Mouse (Mus musculus): ENCODE measurements around the gene Tnfsf15. TPM values are rescaled to one million over a fixed set of nuclear protein-coding genes. Genes with fewer than 3 reads are reported as not detected.

The Tnfsf15 gene
- total and polyA plus RNA-seq, 3 experiments = 0.11 TPM; not detected in 2

DNA sequence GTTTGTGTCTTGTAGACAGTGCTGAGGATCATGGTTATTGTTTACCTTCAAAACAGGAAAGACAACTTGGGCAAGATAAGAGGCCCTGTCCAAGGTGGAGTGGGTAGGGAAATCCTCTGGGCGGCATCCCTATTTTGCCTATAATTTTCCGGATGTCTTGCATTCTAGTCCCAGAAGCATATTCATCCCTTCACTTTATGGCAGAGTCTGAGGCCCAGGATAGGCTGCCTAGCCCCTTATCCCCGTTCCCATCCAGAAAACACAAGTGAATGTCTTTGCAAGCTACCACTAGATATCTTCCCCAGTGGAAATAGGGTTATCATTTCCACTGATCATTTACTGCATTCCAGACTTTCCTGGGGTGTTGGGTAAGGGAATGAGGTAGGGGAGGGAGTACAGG, 4.9 kb downstream of the Tnfsf15 start:
- H3K4me3 ChIP-seq (ENCODE audit: low read depth, low read length) = no peak overlapping the region
- H3K36me3 ChIP-seq (replicated peaks) = no peaks in the 10 kb centered on the region
- DNase-seq (ENCODE audit: low spot score) = no peak
- peaks cover 2% of the 10 kb centered on the region; the same call in 1 of the 2 replicates for H3K27me3 ChIP-seq (ENCODE audit: insufficient read depth, low read length)
- peaks cover 56% of the 10 kb centered on the region for H3K9me3 ChIP-seq (replicated peaks)
- TF ChIP-seq POLR2AphosphoS5 (IDR thresholded peaks at IDR 0.05; ENCODE audit: insufficient replicate concordance, low read depth, low read length) (no peak), CTCF (IDR thresholded peaks at IDR 0.05; ENCODE audit: low read depth, low read length) (no peak), TAL1 (conservative IDR thresholded peaks at IDR 0.05; ENCODE audit: low read depth, low read length) (no peak), GATA2 (IDR thresholded peaks at IDR 0.05; ENCODE audit: borderline replicate concordance, low read depth, low read length) (no peak), GATA1 (IDR thresholded peaks at IDR 0.05; ENCODE audit: borderline replicate concordance, low read length) (no peak)
- no peak for ATAC-seq (ENCODE audit: extremely low read depth, insufficient number of reproducible peaks, low FRiP score, poor library complexity, severe bottlenecking)
- no peaks in the 10 kb centered on the region for H3K4me1 ChIP-seq (ENCODE audit: insufficient read depth, low read depth, low read length)

DNA sequence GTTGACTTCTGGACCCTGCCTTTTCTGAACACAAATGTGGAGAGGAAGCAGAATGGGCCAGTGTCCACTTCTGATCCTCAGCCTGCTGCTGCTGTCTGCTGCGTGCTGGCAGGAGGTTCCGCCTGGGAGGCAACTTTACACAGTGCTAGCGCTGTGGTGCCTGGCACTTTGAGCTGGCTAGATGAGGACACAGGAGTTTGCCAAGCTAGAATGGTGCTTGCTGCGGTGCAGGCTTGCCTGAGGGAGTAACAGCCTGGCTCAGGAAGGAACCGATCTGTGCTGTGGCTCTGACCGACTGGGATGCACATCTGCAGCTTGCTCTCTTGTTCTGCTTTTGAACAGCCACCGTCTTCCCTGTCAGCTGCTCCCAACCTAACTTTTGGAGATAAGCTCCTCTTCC, 5.4 kb downstream of the Tnfsf15 start:
- Histone ChIP-seq H3K9me3 (replicated peaks) (peaks cover 52% of the 10 kb centered on the region), H3K27me3 (ENCODE audit: insufficient read depth, low read length) (peaks cover 2% of the 10 kb centered on the region; the same call in 1 of the 2 replicates), H3K4me3 (ENCODE audit: low read depth, low read length) (peak overlapping the region; percentile 4; the same call in 1 of the 2 replicates), H3K36me3 (replicated peaks) (no peaks in the 10 kb centered on the region), H3K4me1 (ENCODE audit: insufficient read depth, low read depth, low read length) (no peaks in the 10 kb centered on the region)
- ATAC-seq (ENCODE audit: extremely low read depth, insufficient number of reproducible peaks, low FRiP score, poor library complexity, severe bottlenecking) (no peak), DNase-seq (ENCODE audit: low spot score) (no peak)
- TF ChIP-seq TAL1 (conservative IDR thresholded peaks at IDR 0.05; ENCODE audit: low read depth, low read length) = no peak
- no peak for TF ChIP-seq CTCF (IDR thresholded peaks at IDR 0.05; ENCODE audit: low read depth, low read length)
- TF ChIP-seq POLR2AphosphoS5 (IDR thresholded peaks at IDR 0.05; ENCODE audit: insufficient replicate concordance, low read depth, low read length) = no peak
- TF ChIP-seq GATA1 (IDR thresholded peaks at IDR 0.05; ENCODE audit: borderline replicate concordance, low read length) = no peak
- no peak for TF ChIP-seq GATA2 (IDR thresholded peaks at IDR 0.05; ENCODE audit: borderline replicate concordance, low read depth, low read length)

DNA sequence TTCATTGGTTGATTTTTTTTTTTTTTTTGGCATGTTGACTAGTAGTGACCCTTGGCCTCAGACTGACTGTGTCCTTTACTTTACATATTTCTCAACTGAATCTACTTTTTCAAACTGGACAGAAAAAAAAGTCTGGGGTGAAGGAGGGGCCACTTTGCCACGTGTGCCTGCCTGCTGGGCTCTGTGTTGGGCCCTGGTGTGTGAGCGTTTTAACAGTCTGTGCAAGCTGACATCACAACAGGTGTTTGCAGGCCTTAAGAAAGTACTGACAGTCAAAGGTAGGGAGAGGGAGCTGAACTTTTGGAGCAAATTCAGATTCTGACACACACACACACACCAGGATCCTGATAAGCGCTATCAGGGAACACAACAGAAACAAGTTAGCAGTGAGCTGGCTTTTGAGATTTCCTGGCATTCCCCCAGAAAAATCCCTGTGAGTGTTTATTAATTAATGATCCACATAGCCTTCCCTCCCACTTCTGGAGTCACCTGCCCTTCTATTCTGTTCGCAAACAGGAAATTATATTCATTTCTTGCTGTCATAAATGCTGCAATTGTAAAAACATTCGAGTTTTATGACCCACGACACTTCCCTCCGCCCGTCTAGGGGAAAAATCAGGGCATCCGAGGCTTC, 6.4 kb downstream of the Tnfsf15 start:
- no peaks in the 10 kb centered on the region for H3K4me1 ChIP-seq (ENCODE audit: insufficient read depth, low read depth, low read length)
- DNase-seq (ENCODE audit: low spot score) = no peak
- peaks cover 51% of the 10 kb centered on the region for H3K9me3 ChIP-seq (replicated peaks)
- H3K27me3 ChIP-seq (ENCODE audit: insufficient read depth, low read length) = peaks cover 2% of the 10 kb centered on the region; the same call in 1 of the 2 replicates
- no peak for TF ChIP-seq CTCF (IDR thresholded peaks at IDR 0.05; ENCODE audit: low read depth, low read length)
- no peak for TF ChIP-seq POLR2AphosphoS5 (IDR thresholded peaks at IDR 0.05; ENCODE audit: insufficient replicate concordance, low read depth, low read length)
- H3K36me3 ChIP-seq (replicated peaks) = no peaks in the 10 kb centered on the region
- H3K4me3 ChIP-seq (ENCODE audit: low read depth, low read length) = no peak overlapping the region
- ATAC-seq (ENCODE audit: extremely low read depth, insufficient number of reproducible peaks, low FRiP score, poor library complexity, severe bottlenecking) = no peak

DNA sequence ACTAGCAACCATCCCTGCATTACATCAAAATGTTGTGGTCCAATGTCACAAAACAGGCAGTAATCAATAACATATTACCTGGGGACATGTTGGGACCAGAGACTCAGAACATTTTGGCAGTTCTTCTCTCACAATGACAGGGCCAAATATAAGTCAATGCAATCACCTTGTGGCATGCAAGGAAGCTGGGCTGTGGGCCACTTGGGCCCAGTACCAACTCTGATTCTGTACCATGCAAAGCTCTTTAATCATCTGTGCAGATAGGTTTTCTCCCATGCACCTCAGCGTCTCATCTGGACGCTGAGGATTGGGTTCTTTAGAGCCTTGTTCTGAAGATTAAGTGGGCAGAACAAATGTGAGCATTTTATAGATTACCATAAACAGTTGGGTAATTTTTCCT, 13.6 kb downstream of the Tnfsf15 start:
- ATAC-seq (ENCODE audit: extremely low read depth, insufficient number of reproducible peaks, low FRiP score, poor library complexity, severe bottlenecking) (no peak), DNase-seq (ENCODE audit: low spot score) (no peak)
- H3K9me3 ChIP-seq (replicated peaks) = peaks cover 23% of the 10 kb centered on the region
- no peaks in the 10 kb centered on the region for H3K4me1 ChIP-seq (ENCODE audit: insufficient read depth, low read depth, low read length)
- no peak for TF ChIP-seq TAL1 (conservative IDR thresholded peaks at IDR 0.05; ENCODE audit: low read depth, low read length)
- no peak for TF ChIP-seq GATA1 (IDR thresholded peaks at IDR 0.05; ENCODE audit: borderline replicate concordance, low read length)
- TF ChIP-seq GATA2 (IDR thresholded peaks at IDR 0.05; ENCODE audit: borderline replicate concordance, low read depth, low read length) = no peak
- TF ChIP-seq CTCF (IDR thresholded peaks at IDR 0.05; ENCODE audit: low read depth, low read length) = no peak
- no peak for TF ChIP-seq POLR2AphosphoS5 (IDR thresholded peaks at IDR 0.05; ENCODE audit: insufficient replicate concordance, low read depth, low read length)
- no peaks in the 10 kb centered on the region for H3K36me3 ChIP-seq (replicated peaks)
- H3K4me3 ChIP-seq (ENCODE audit: low read depth, low read length) = no peak overlapping the region
- no peaks in the 10 kb centered on the region for H3K27me3 ChIP-seq (ENCODE audit: insufficient read depth, low read length)

DNA sequence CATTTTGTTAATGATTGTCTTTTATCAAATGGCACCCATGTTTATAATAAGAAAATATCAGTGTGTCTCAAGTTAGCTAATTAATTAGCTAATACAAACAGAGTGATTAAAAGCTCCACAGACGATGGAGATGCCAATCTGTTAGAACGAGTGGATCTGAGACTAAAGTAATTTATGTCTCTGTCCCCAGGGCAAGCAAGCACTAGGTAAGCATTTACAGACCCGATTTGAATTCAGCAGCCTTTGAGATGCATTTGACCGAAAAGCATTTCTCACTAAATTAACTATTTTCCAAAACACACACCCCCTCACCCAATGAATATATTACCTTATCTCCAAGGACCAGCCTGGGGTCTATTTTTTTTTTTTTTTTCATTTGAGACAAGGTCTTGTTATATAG, 18.2 kb downstream of the Tnfsf15 start:
- Histone ChIP-seq H3K4me3 (ENCODE audit: low read depth, low read length) (no peak overlapping the region), H3K27me3 (ENCODE audit: insufficient read depth, low read length) (no peaks in the 10 kb centered on the region), H3K4me1 (ENCODE audit: insufficient read depth, low read depth, low read length) (no peaks in the 10 kb centered on the region), H3K36me3 (replicated peaks) (no peaks in the 10 kb centered on the region), H3K9me3 (replicated peaks) (peaks cover 25% of the 10 kb centered on the region)
- ATAC-seq (ENCODE audit: extremely low read depth, insufficient number of reproducible peaks, low FRiP score, poor library complexity, severe bottlenecking) (no peak), DNase-seq (ENCODE audit: low spot score) (no peak)
- TF ChIP-seq CTCF (IDR thresholded peaks at IDR 0.05; ENCODE audit: low read depth, low read length) = no peak

DNA sequence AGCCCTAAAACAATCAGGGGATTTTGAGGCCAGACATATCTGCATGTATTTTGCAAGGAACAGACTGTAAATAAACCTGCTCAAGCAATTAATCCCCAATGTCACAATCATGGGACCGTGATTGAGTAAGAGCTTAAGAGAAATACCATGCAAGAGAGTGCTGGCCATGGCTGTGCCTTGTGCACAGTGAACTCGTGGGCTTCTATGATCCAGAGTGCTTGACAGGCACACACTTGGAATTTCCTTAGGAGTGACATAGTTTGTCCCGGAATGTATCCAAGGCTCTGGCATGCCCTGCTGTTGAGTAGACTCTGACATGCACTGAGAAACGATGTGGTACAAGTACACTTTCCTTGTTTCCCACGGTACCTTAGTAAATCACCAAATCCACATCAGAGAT, 18.9 kb downstream of the Tnfsf15 start:
- DNase-seq (ENCODE audit: low spot score) = no peak
- no peak for TF ChIP-seq POLR2AphosphoS5 (IDR thresholded peaks at IDR 0.05; ENCODE audit: insufficient replicate concordance, low read depth, low read length)
- no peak for TF ChIP-seq GATA1 (IDR thresholded peaks at IDR 0.05; ENCODE audit: borderline replicate concordance, low read length)
- no peak for TF ChIP-seq GATA2 (IDR thresholded peaks at IDR 0.05; ENCODE audit: borderline replicate concordance, low read depth, low read length)
- TF ChIP-seq TAL1 (conservative IDR thresholded peaks at IDR 0.05; ENCODE audit: low read depth, low read length) = no peak
- no peak for TF ChIP-seq CTCF (IDR thresholded peaks at IDR 0.05; ENCODE audit: low read depth, low read length)
- no peak overlapping the region for H3K4me3 ChIP-seq (ENCODE audit: low read depth, low read length)
- H3K27me3 ChIP-seq (ENCODE audit: insufficient read depth, low read length) = no peaks in the 10 kb centered on the region
- ATAC-seq (ENCODE audit: extremely low read depth, insufficient number of reproducible peaks, low FRiP score, poor library complexity, severe bottlenecking) = no peak
- H3K36me3 ChIP-seq (replicated peaks) = no peaks in the 10 kb centered on the region
- H3K9me3 ChIP-seq (replicated peaks) = peaks cover 26% of the 10 kb centered on the region
- no peaks in the 10 kb centered on the region for H3K4me1 ChIP-seq (ENCODE audit: insufficient read depth, low read depth, low read length)
